Mouse (Mus musculus) liver, embryonic 15.5 days (tissue): ENCODE measurements around the gene Bbof1. TPM values are rescaled to one million over a fixed set of nuclear protein-coding genes. Genes with fewer than 3 reads are reported as not detected.

Source experiments
- ATAC-seq: fragments of 200-750 bp; cut with Nextera tagmentation; 2 replicates; pipeline ENCODE4 v1.8.0; 2017; ENCODE audit warnings: moderate number of reproducible peaks, mild to moderate bottlenecking, moderate library complexity; ENCODE audit not compliant: insufficient read depth
- H3K27ac ChIP-seq: fragments of 300-500 bp; sonication (generic); replicated peaks from 2 replicates; pipeline ENCODE4 v1.5.1; 2015; ENCODE audit warnings: mild to moderate bottlenecking, inconsistent platforms
- H3K27me3 ChIP-seq: fragments of 300-500 bp; sonication (generic); 2 replicates; pipeline ENCODE4 v1.6.1; 2015; ENCODE audit warnings: mild to moderate bottlenecking, inconsistent platforms
- H3K36me3 ChIP-seq: fragments of 300-500 bp; sonication (generic); replicated peaks from 2 replicates; pipeline ENCODE4 v1.6.1; 2015; ENCODE audit warnings: moderate library complexity, mild to moderate bottlenecking, inconsistent platforms
- H3K4me1 ChIP-seq: fragments of 300-500 bp; sonication (generic); replicated peaks from 2 replicates; pipeline ENCODE4 v1.6.1; 2015; ENCODE audit warnings: inconsistent platforms
- H3K4me2 ChIP-seq: fragments of 300-500 bp; sonication (generic); 2 replicates; pipeline ENCODE4 v1.6.1; 2015; ENCODE audit warnings: moderate library complexity, mild to moderate bottlenecking, inconsistent platforms
- H3K4me3 ChIP-seq: fragments of 300-500 bp; sonication (generic); replicated peaks from 2 replicates; pipeline ENCODE4 v1.5.1; 2015; ENCODE audit warnings: mild to moderate bottlenecking, inconsistent platforms
- H3K9ac ChIP-seq: fragments of 300-500 bp; sonication (generic); 2 replicates; pipeline ENCODE4 v1.6.1; 2015; ENCODE audit warnings: moderate library complexity, mild to moderate bottlenecking, inconsistent platforms
- H3K9me3 ChIP-seq: fragments of 300-500 bp; sonication (generic); replicated peaks from 2 replicates; pipeline ENCODE4 v1.6.1; 2016; ENCODE audit warnings: inconsistent platforms
- WGBS: fragments of 180-500 bp; shearing (Covaris S2); methylation state at CpG from one replicate; pipeline ENCODE4 v1.1.7; 2015; ENCODE audit warnings: mixed read lengths; ENCODE audit not compliant: insufficient replicate concordance; 5-methylcytosine and 5-hydroxymethylcytosine counted together
- polyA plus RNA-seq: library from polyadenylated mRNA; unstranded; fragments of >200 nt; fragmentation: Nextera tagmentation; extraction: Ambion mirVana; gene quantifications from 2 replicates; pipeline ENCODE4 v1.2.1, GENCODE M21; 2015

The Bbof1 gene
- polyA plus RNA-seq, 1 experiment from 2014 or later: 0.26 TPM

GRCm38 (mm10) chr12:84385408-84385807 is 23.5 kb upstream of the Bbof1 start:
- Histone ChIP-seq H3K9ac (no peak overlapping the region), H3K36me3 (0 out of 2 replicates have a peak, but pooled peaks cover 8% of the 10 kb centered on the region), H3K4me1 (peaks cover 30% of the 10 kb centered on the region), H3K4me2 (no peak overlapping the region), H3K4me3 (no peak overlapping the region), H3K9me3 (no peaks in the 10 kb centered on the region), H3K27ac (peak overlapping the region; percentile 41; the same call in 1 of the 2 replicates), H3K27me3 (no peaks in the 10 kb centered on the region)
- no peak for ATAC-seq
- WGBS: 82% methylated on average over 4 of the region's 4 CpGs

GRCm38 (mm10) chr12:84388097-84388496 is 20.8 kb upstream of the Bbof1 start:
- Histone ChIP-seq H3K9me3 (no peaks in the 10 kb centered on the region), H3K27ac (no peak overlapping the region), H3K27me3 (no peaks in the 10 kb centered on the region), H3K4me2 (no peak overlapping the region), H3K4me1 (peaks cover 30% of the 10 kb centered on the region), H3K36me3 (peaks cover 17% of the 10 kb centered on the region; the same call in 1 of the 2 replicates), H3K9ac (no peak overlapping the region), H3K4me3 (no peak overlapping the region)
- ATAC-seq: no peak
- WGBS: 81% methylated on average over 8 of the region's 8 CpGs

GRCm38 (mm10) chr12:84388774-84389400 is 20.0 kb upstream of the Bbof1 start:
- Histone ChIP-seq H3K27me3 (no peaks in the 10 kb centered on the region), H3K27ac (no peak overlapping the region), H3K4me3 (no peak overlapping the region), H3K4me2 (no peak overlapping the region; the same call in 1 of the 2 replicates), H3K4me1 (peaks cover 29% of the 10 kb centered on the region), H3K9me3 (no peaks in the 10 kb centered on the region), H3K9ac (no peak overlapping the region), H3K36me3 (peaks cover 16% of the 10 kb centered on the region; the same call in 1 of the 2 replicates)
- WGBS: 23% methylated on average over 14 of the region's 14 CpGs
- ATAC-seq: no peak

- 68% methylated on average over 6 of the region's 6 CpGs for WGBS
- peaks cover 16% of the 10 kb centered on the region for H3K4me1 ChIP-seq
- peaks cover 16% of the 10 kb centered on the region; the same call in 1 of the 2 replicates for H3K36me3 ChIP-seq
- H3K27ac ChIP-seq: no peak overlapping the region
- no peak overlapping the region for H3K4me2 ChIP-seq
- no peaks in the 10 kb centered on the region for H3K9me3 ChIP-seq
- no peak overlapping the region for H3K9ac ChIP-seq
- H3K4me3 ChIP-seq: no peak overlapping the region
- H3K27me3 ChIP-seq: no peaks in the 10 kb centered on the region
- ATAC-seq: no peak
Measured at GRCm38 (mm10) chr12:84390336-84390735, 18.5 kb upstream of the Bbof1 start.

GRCm38 (mm10) chr12:84392681-84393080 is 16.2 kb upstream of the Bbof1 start:
- no peak overlapping the region for H3K4me2 ChIP-seq
- ATAC-seq: no peak
- H3K27me3 ChIP-seq: no peaks in the 10 kb centered on the region
- peaks cover 11% of the 10 kb centered on the region for H3K4me1 ChIP-seq
- H3K9me3 ChIP-seq: no peaks in the 10 kb centered on the region
- H3K36me3 ChIP-seq: peaks cover 12% of the 10 kb centered on the region; the same call in 1 of the 2 replicates
- H3K9ac ChIP-seq: no peak overlapping the region
- no peak overlapping the region for H3K4me3 ChIP-seq
- WGBS: 85% methylated on average over 4 of the region's 4 CpGs
- H3K27ac ChIP-seq: no peak overlapping the region

- 80% methylated on average over 5 of the region's 5 CpGs for WGBS
- Histone ChIP-seq H3K9ac (no peak overlapping the region), H3K36me3 (peaks cover 12% of the 10 kb centered on the region; the same call in 1 of the 2 replicates), H3K4me1 (peaks cover 4% of the 10 kb centered on the region), H3K9me3 (no peaks in the 10 kb centered on the region), H3K4me2 (no peak overlapping the region), H3K27me3 (no peaks in the 10 kb centered on the region), H3K4me3 (no peak overlapping the region), H3K27ac (no peak overlapping the region)
- ATAC-seq: no peak
Measured at GRCm38 (mm10) chr12:84393847-84394246, 15.0 kb upstream of the Bbof1 start.

GRCm38 (mm10) chr12:84396947-84397679 is 11.8 kb upstream of the Bbof1 start:
- ATAC-seq: peak; percentile 51; the same call in 1 of the 2 replicates
- H3K36me3 ChIP-seq: peaks cover 6% of the 10 kb centered on the region; the same call in 1 of the 2 replicates
- H3K9ac ChIP-seq: no peak overlapping the region
- peaks cover 14% of the 10 kb centered on the region for H3K4me1 ChIP-seq
- no peak overlapping the region; the same call in 1 of the 2 replicates for H3K27ac ChIP-seq
- no peaks in the 10 kb centered on the region for H3K27me3 ChIP-seq
- no peak overlapping the region for H3K4me3 ChIP-seq
- H3K4me2 ChIP-seq: no peak overlapping the region
- WGBS: 71% methylated on average over 14 of the region's 14 CpGs
- H3K9me3 ChIP-seq: no peaks in the 10 kb centered on the region

GRCm38 (mm10) chr12:84397685-84398084 is 11.2 kb upstream of the Bbof1 start:
- ATAC-seq: no peak

GRCm38 (mm10) chr12:84398629-84399028 is 10.2 kb upstream of the Bbof1 start:
- Histone ChIP-seq H3K9ac (no peak overlapping the region), H3K4me2 (no peak overlapping the region), H3K27ac (no peak overlapping the region), H3K4me3 (no peak overlapping the region), H3K4me1 (peaks cover 14% of the 10 kb centered on the region), H3K27me3 (no peaks in the 10 kb centered on the region), H3K36me3 (no peaks in the 10 kb centered on the region), H3K9me3 (no peaks in the 10 kb centered on the region)
- no peak for ATAC-seq
- 77% methylated on average over 5 of the region's 5 CpGs for WGBS

More at GRCm38 (mm10) chr12:84397685-84398084, 11.2 kb upstream of the Bbof1 start:
- Histone ChIP-seq H3K9me3 (no peaks in the 10 kb centered on the region), H3K36me3 (0 out of 2 replicates have a peak, but pooled peaks cover 3% of the 10 kb centered on the region), H3K9ac (no peak overlapping the region), H3K27me3 (no peaks in the 10 kb centered on the region), H3K4me3 (no peak overlapping the region), H3K4me2 (no peak overlapping the region), H3K27ac (no peak overlapping the region), H3K4me1 (peaks cover 14% of the 10 kb centered on the region)

GRCm38 (mm10) chr12:84399135-84399534 is 9.7 kb upstream of the Bbof1 start:
- Histone ChIP-seq H3K9ac (no peak overlapping the region), H3K9me3 (no peaks in the 10 kb centered on the region), H3K4me3 (no peak overlapping the region), H3K27ac (peak overlapping the region; percentile 73), H3K4me1 (peaks cover 14% of the 10 kb centered on the region), H3K4me2 (no peak overlapping the region), H3K36me3 (no peaks in the 10 kb centered on the region), H3K27me3 (no peaks in the 10 kb centered on the region)
- 75% methylated on average over 9 of the region's 9 CpGs for WGBS
- no peak for ATAC-seq

GRCm38 (mm10) chr12:84399663-84400062 is 9.2 kb upstream of the Bbof1 start:
- Histone ChIP-seq H3K4me3 (no peak overlapping the region), H3K9me3 (no peaks in the 10 kb centered on the region)

More at GRCm38 (mm10) chr12:84399663-84400062, 9.2 kb upstream of the Bbof1 start:
- Histone ChIP-seq H3K9ac (no peak overlapping the region), H3K27me3 (no peaks in the 10 kb centered on the region), H3K27ac (peak overlapping the region; percentile 73), H3K36me3 (no peaks in the 10 kb centered on the region), H3K4me2 (peak overlapping the region; percentile 23), H3K4me1 (peaks cover 14% of the 10 kb centered on the region)
- no peak; the same call in 1 of the 2 replicates for ATAC-seq
- 59% methylated on average over 9 of the region's 9 CpGs for WGBS
